Mouse (Mus musculus) gastrocnemius, postnatal 25 days (tissue): ENCODE measurements at regions not wholly inside any gene's neighbourhood (a gene's known extent, or its start where the extent isn't known, plus 50 kb on each side); places are given as distances from the start of the nearest gene placed in this dataset.

Experiments
- DNase-seq: peaks from one replicate; pipeline ENCODE4 v3.0.0; 2022

DNA sequence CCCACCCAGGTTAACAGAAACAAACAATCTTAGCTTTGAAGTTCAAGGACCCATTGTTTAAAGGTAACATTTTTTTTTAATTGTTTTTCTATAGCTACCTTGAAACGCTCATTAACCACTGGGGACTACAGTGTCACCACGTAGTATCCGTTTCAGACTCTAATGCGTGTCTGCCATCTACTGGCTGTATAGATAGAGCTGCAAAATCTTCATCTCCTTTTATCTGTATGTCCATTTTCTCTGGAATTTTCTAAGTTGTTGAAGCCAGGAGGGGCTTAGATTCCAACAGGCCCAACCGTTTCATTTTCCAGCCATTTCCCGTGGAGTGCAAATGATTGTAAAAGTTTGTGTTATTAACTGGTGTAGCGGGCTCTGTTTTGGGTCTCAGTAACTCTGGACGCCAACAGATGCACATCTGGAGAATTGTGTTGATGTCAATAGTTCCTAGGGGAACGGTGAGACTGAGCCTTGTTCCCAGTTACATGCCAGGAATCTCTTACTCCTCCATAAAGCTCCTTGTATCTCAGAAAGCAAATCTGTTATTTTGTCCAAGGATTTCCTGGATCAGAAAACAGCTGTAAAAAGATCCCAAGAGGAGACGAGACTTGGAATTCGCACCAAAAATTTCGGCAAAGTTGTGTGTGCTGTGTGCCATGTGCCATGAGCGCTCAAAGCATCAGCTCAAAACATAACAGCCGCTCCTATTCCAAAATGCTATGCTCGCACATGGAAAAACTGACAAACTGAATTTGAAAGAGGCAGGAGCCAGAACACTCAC, 158.8 kb upstream of the Phyhipl start:
- DNase-seq = peak; percentile 71

DNA sequence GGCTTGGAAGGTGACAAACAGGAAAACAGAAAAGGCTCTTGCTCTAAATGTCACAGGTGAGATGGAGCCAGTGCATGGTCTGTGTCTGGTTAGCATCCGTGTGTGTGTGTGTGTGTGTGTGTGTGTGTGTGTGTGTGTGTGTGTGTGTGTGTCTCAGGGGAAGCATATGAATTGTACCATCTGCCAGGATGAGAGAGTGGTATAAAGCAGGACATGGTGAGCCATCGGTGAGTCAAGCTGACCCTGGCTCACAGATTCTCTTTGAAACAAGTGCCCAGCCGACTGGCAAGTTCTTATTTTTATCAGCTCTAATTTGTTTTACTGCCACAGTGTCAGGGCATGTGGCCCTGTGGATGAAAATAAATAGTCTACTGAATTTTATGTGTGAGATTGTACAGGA, 153.6 kb upstream of the Phyhipl start:
- DNase-seq = no peak

- no peak for DNase-seq
Observed at GRCm38 (mm10) chr10:70806786-70807385, 151.1 kb upstream of the Phyhipl start.

DNA sequence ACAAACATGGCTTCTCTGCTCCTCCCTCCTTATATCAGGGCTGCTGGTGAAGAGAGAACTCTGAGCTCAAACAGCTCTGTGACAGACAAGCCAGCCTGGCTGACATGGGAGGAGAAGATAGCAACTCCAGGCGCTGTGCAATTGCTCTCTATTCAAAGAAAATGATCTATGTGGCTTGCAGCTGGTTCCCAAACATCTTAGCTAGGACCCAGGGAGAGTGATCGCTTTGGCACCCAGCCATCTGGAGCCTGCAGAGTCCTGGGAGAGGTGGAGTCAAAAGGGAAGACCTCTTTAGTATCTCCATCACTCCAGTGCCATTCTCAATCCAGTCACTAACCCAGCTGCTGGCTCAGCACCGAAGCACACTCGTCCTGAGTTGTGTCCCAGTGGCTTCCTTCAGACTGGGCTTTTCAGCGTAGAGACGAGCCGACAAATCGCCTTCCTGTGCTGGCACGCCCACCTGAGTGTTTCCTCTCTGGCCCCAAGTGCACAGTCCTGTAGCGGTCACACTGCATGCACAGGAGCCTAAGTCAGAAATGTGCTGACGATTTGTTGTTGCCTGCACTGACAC, 145.1 kb upstream of the Phyhipl start:
- DNase-seq = peak; percentile 31

GRCm38 (mm10) chr10:70799906-70800305, 144.1 kb upstream of the Phyhipl start:
- DNase-seq = peak; percentile 34

DNA sequence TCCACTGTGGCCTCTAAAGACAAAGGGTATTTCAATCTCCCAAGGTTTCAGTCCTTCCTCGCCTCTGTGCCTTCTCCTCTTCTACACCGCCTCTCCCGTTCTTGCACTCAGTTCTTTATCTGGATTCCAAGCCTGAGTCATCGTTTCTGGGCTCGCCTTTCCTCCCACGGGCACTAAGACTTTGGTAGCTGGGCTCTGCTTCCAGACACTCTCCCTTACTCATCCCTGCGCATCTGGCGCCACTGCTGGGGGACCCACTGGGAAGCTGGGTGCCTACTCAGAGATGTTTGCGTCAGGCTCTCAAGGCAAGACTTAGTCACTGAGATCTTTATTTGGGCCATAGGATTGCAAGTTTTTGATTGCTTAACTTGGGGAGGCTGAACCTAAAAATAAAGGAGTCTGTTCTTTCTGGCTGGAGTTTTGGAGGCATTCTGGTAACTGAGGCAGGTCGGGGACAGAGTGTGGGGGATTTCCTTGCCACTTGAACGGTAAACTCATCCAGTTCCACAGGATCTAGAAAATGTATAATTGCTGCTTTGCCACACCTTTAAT, 143.5 kb upstream of the Phyhipl start:
- peak; percentile 83 for DNase-seq

DNA sequence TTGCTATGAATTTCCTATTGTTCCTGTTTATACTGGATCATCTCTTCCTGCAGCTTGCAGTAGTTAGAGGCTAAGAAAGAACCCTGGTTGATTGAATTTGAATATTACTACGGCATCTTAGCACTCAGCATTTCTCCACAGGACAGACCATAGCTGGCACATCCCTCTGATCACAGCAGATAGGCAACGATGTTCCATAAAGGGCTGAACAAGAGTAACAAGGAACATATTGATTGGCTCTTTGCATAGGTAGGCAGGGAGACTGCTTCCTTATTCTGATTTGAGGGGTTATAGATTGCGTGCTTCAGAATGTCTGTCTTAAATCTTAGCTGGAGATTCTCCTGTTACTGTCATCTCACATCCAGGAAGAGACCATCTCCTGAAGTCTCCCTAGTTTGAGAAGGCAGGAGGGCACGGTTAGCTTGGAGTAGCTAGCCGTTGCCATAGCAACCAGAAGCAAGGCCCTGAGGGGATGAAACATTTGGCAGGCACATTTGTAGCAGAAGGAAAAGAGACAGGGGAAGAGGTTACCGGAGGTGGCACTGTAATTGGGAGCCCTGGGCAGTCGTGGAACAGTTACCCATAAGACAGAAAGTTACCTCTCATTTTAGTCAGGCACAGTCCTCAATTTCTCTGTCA, 133.2 kb upstream of the Phyhipl start:
- no peak for DNase-seq

GRCm38 (mm10) chr10:70781036-70781435, 125.3 kb upstream of the Phyhipl start:
- no peak for DNase-seq

DNA sequence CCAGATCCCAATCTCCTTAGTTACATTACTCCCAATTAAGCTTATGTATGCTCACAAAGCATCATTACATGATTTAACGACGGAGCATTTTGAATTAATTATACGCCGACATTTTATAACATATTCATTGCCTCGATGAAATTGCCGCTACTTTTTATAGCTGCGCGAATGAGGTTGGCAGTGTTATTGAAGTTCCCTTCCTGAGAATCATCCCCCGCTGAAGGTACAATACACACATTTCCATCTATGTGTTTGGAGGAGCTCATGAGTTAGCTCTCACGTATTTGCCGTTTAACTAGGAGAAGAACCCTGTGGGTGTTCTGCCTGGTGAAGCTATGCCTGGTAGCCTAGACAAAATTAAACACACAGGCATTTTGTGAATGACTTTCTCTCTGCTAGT, 122.8 kb upstream of the Phyhipl start:
- no peak for DNase-seq

- no peak for DNase-seq
Observed at GRCm38 (mm10) chr10:70774571-70774970, 118.8 kb upstream of the Phyhipl start.

- DNase-seq = no peak
Observed at GRCm38 (mm10) chr10:70774159-70774558, 118.4 kb upstream of the Phyhipl start.

GRCm38 (mm10) chr10:70767461-70767860, 111.7 kb upstream of the Phyhipl start:
- DNase-seq = no peak

- DNase-seq = no peak
Observed at GRCm38 (mm10) chr10:70766869-70767268, 111.1 kb upstream of the Phyhipl start.

DNA sequence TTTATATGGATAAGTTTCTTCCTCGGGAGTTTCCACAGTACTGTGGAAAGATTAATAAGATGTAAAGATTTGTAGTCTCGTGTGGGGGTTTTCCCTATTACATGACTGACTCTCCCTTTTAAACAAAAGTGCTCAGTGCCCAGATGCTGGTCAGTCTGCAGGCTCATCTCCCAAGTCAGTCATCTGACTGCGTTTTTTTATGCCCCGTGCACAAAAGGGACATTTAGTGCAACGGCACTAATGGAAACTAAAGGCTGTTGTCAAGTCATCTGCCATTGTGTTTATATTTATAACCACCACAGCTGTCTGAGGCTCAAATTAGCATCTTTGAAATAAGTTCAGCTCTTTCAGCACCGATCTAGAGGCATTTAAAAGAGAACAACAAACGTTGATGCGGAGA, 110.7 kb upstream of the Phyhipl start:
- no peak for DNase-seq

GRCm38 (mm10) chr10:70763206-70763605, 107.4 kb upstream of the Phyhipl start:
- no peak for DNase-seq

GRCm38 (mm10) chr10:70759686-70760085, 103.9 kb upstream of the Phyhipl start:
- no peak for DNase-seq

DNA sequence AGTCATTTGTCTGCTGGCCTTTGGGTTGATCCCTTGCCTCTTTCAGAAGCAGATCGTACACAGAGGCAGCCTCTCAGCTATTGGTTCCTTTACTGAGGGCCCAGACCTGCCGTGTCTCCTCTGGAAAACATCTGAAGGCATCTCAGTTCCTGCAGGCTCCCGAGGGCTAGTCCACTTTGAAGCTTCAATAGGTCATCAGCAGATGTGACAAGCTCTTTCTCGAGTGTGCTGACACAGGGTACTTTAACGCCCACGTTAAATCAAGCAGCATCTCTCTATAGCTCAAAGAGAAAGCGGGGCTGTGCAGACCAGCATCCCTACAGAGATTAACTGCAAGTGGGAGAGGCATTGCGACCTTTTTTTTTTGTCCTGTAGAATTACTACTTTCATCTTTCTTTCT, 96.0 kb upstream of the Phyhipl start:
- DNase-seq = no peak

DNA sequence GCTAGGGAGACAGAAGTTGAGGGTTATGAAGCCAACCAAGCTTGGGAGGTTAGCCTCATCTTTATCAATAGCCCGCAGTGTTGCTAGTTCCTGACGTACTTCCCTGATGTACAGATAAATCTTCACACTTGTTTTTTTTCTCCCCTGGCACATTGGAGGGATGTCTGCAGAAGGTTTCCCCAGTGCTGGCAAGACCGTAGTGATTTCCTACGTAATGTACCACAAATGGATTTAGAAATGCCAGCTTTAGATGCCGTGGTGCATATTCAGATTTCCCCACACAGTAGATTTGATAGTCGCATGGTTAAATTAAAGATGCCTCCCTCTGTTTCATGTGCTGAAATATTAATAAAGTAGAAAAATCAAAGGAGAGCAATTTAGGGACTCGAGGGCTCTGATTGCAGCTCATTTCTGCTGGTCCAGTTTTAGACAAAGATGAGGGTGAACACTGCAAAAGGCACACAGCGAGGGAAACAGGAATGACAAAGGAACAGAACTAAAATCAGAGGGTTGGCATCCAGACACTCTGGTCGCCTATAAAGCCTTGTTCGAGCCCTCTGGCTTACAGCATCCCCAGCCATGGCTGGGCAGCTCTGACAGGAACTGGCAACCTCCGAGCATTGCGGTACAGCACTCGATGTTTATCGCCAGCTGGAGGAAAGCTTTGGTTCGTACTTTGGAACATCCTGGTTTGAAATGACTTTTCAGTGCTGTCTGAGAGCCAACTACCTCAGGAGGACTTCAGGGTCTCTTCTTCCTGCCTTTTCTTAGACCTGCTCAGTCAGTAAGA, 94.8 kb upstream of the Phyhipl start:
- no peak for DNase-seq

GRCm38 (mm10) chr10:70746612-70747011, 90.8 kb upstream of the Phyhipl start:
- no peak for DNase-seq

- no peak for DNase-seq
Observed at GRCm38 (mm10) chr10:70741909-70742308, 86.1 kb upstream of the Phyhipl start.

GRCm38 (mm10) chr10:70740095-70740494, 84.3 kb upstream of the Phyhipl start:
- DNase-seq = no peak

- DNase-seq = no peak
Observed at GRCm38 (mm10) chr10:70739348-70739966, 83.7 kb upstream of the Phyhipl start.
